Mouse (Mus musculus): ENCODE results near the gene Rfng.
"Not testable (repeated sequence)": the region's sequence is repeated elsewhere in the genome, so short reads cannot be mapped to it uniquely, and the experiment has no call there.

DNA sequence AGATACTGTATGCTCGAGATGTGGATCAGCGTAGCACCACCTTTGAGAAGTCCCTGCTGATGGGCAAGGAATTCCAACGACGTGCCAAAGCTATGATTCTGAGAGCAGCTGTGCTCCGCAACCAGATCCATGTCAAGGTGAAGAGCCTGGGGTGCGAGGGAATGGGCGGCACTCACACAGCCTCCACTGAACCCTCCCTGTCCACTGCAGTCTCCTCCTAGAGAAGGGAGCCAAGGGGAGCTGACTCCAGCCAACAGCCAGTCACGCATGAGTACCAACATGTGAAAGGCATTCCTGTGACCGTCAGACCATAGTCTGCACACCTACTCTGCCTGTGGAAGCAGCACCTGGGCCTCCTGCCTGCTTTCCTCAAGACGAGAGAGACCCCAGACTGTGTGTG lies 4.5 kb upstream of the Rfng start:
- not testable (repeated sequence) for TF ChIP-seq CTCF (conservative IDR thresholded peaks at IDR 0.05; ENCODE audit: low read length); POU5F1 (IDR thresholded peaks at IDR 0.05; ENCODE audit: borderline replicate concordance, low read length)
